Mouse (Mus musculus) MEL (cell line): ENCODE data around the gene Fcgr1. TPM values are rescaled to one million over a fixed set of nuclear protein-coding genes. Genes with fewer than 3 reads are reported as not detected.

Source experiments
- DNase-seq: peaks from one replicate; pipeline ENCODE4 v3.0.0; 2011; ENCODE audit warnings: low read depth, low spot score
- H3K27ac ChIP-seq: 2 replicates; pipeline ENCODE4 v1.5.1; 2012; ENCODE audit warnings: low read depth, mild to moderate bottlenecking, control low read depth, low read length, moderate library complexity; ENCODE audit not compliant: control insufficient read depth
- H3K27me3 ChIP-seq, 2 experiments: fragments of 150-350 bp in 1 of 2; sonication (generic) in 1 of 2; 2 replicates each; pipeline ENCODE4 v1.6.1; 2012; ENCODE audit warnings: low read length in 2 of 2, mild to moderate bottlenecking in 2 of 2, improper control_type of control experiment in 1 of 2, moderate library complexity in 1 of 2; ENCODE audit not compliant: insufficient read depth in 2 of 2, control insufficient read depth in 1 of 2
- H3K36me3 ChIP-seq, 2 experiments: 2 replicates each; pipeline ENCODE4 v1.6.1; 2012 to 2014; ENCODE audit warnings: low read length in 2 of 2, improper control_type of control experiment in 1 of 2, inconsistent platforms in 1 of 2, mild to moderate bottlenecking in 1 of 2; ENCODE audit not compliant: insufficient read depth in 2 of 2, control insufficient read depth in 1 of 2
- H3K4me1 ChIP-seq, 2 experiments: fragments of 150-350 bp in 1 of 2; sonication (generic) in 1 of 2; 2 replicates each; pipeline ENCODE4 v1.6.1; 2012; ENCODE audit warnings: low read length in 2 of 2, improper control_type of control experiment in 1 of 2, mild to moderate bottlenecking in 1 of 2; ENCODE audit not compliant: insufficient read depth in 2 of 2, control insufficient read depth in 1 of 2
- H3K4me3 ChIP-seq, 2 experiments: fragments of 150-350 bp in 1 of 2; sonication (generic) in 1 of 2; 2 replicates each; pipeline ENCODE4 v1.5.1; 2012; ENCODE audit warnings: low read depth in 2 of 2, low read length in 2 of 2, mild to moderate bottlenecking in 2 of 2, moderate library complexity in 2 of 2, control low read depth in 1 of 2, improper control_type of control experiment in 1 of 2; ENCODE audit not compliant: control insufficient read depth in 1 of 2, insufficient read depth in 1 of 2
- H3K79me2 ChIP-seq: 2 replicates; pipeline ENCODE4 v1.6.1; 2012; ENCODE audit warnings: mild to moderate bottlenecking, low read length, moderate library complexity; ENCODE audit not compliant: control insufficient read depth, poor library complexity, insufficient read depth
- H3K9ac ChIP-seq: 2 replicates; pipeline ENCODE4 v1.6.1; 2012; ENCODE audit warnings: low read depth, mild to moderate bottlenecking, control low read depth, low read length, moderate library complexity; ENCODE audit not compliant: control insufficient read depth, poor library complexity, severe bottlenecking
- H3K9me3 ChIP-seq: fragments of 150-350 bp; sonication (generic); replicated peaks from 2 replicates; pipeline ENCODE4 v1.6.1; 2012; ENCODE audit warnings: mild to moderate bottlenecking, low read length, improper control_type of control experiment, moderate library complexity; ENCODE audit not compliant: insufficient read depth
- CHD2 ChIP-seq: IDR thresholded peaks from 2 replicates; pipeline ENCODE4 v1.6.1; 2011; ENCODE audit warnings: low read length, improper control_type of control experiment
- CTCF ChIP-seq, 3 experiments: IDR thresholded peaks in 2 of 3; conservative IDR thresholded peaks in 1 of 3; 2 replicates each; pipeline ENCODE4 v1.5.1; 2011 to 2012; ENCODE audit warnings: low read length in 3 of 3, low read depth in 2 of 3, mild to moderate bottlenecking in 2 of 3, improper control_type of control experiment in 1 of 3, inconsistent platforms in 1 of 3, mixed read lengths in 1 of 3, moderate library complexity in 1 of 3; ENCODE audit not compliant: control insufficient read depth in 1 of 3, insufficient read depth in 1 of 3, poor library complexity in 1 of 3, severe bottlenecking in 1 of 3
- E2F4 ChIP-seq: IDR thresholded peaks from 2 replicates; pipeline ENCODE4 v1.6.1; 2011; ENCODE audit warnings: low read depth, low read length, improper control_type of control experiment, borderline replicate concordance
- HCFC1 ChIP-seq: IDR thresholded peaks from 2 replicates; pipeline ENCODE4 v1.6.1; 2012; ENCODE audit warnings: low read depth, mild to moderate bottlenecking, inconsistent platforms, low read length, improper control_type of control experiment, moderate library complexity
- MAFK ChIP-seq: IDR thresholded peaks from 2 replicates; pipeline ENCODE4 v1.6.1; 2011; ENCODE audit warnings: low read depth, mild to moderate bottlenecking, low read length, improper control_type of control experiment, borderline replicate concordance
- MAX ChIP-seq: IDR thresholded peaks from 2 replicates; pipeline ENCODE4 v1.6.1; 2011; ENCODE audit warnings: low read length, improper control_type of control experiment
- MAZ ChIP-seq: IDR thresholded peaks from 2 replicates; pipeline ENCODE4 v1.6.1; 2012; ENCODE audit warnings: low read depth, mild to moderate bottlenecking, inconsistent platforms, low read length, improper control_type of control experiment
- MEF2A ChIP-seq: IDR thresholded peaks from 2 replicates; pipeline ENCODE4 v1.6.1; 2014; ENCODE audit warnings: low read depth, mild to moderate bottlenecking, inconsistent platforms, low read length, improper control_type of control experiment; ENCODE audit not compliant: poor library complexity, insufficient replicate concordance, severe bottlenecking; ENCODE audit errors: extremely low read depth
- MXI1 ChIP-seq: IDR thresholded peaks from 2 replicates; pipeline ENCODE4 v1.6.1; 2011; ENCODE audit warnings: mild to moderate bottlenecking, low read depth, low read length, improper control_type of control experiment
- MYB ChIP-seq: IDR thresholded peaks from 2 replicates; pipeline ENCODE4 v1.6.1; 2011; ENCODE audit warnings: mild to moderate bottlenecking, low read depth, low read length, improper control_type of control experiment
- NELFE ChIP-seq: IDR thresholded peaks from 2 replicates; pipeline ENCODE4 v1.6.1; 2011; ENCODE audit warnings: low read depth, low read length, improper control_type of control experiment
- POLR2AphosphoS2 ChIP-seq: IDR thresholded peaks from 2 replicates; pipeline ENCODE4 v1.6.1; 2011; ENCODE audit warnings: low read length, improper control_type of control experiment
- POLR2AphosphoS5 ChIP-seq: IDR thresholded peaks from 2 replicates; pipeline ENCODE4 v1.6.1; 2012; ENCODE audit warnings: low read depth, borderline replicate concordance, mild to moderate bottlenecking, inconsistent platforms, low read length, moderate library complexity, mixed read lengths
- RCOR1 ChIP-seq: IDR thresholded peaks from 2 replicates; pipeline ENCODE4 v1.6.1; 2012; ENCODE audit warnings: low read depth, mild to moderate bottlenecking, inconsistent platforms, low read length, improper control_type of control experiment
- TBP ChIP-seq: IDR thresholded peaks from 2 replicates; pipeline ENCODE4 v1.8.0; 2011; ENCODE audit warnings: low read depth, low read length, improper control_type of control experiment
- polyA plus RNA-seq, 2 experiments: library from polyadenylated mRNA; stranded (reverse) in 1 of 2; unstranded in 1 of 2; fragments of >175 nt in 1 of 2; fragments of >200 nt in 1 of 2; gene quantifications; 2 replicates each; pipeline versions ENCODE4 v1.2.1 to v1.2.4; 2012; ENCODE audit warnings: low replicate concordance in 2 of 2, low read depth in 1 of 2; ENCODE audit not compliant: insufficient read length in 2 of 2, insufficient read depth in 1 of 2, missing spikeins in 1 of 2
- total RNA-seq: library from RNA; depleted of rRNA; stranded (reverse); fragments of 300-350 nt; gene quantifications from 2 replicates; pipeline ENCODE4 v1.2.3, GENCODE M21; 2012

Fcgr1 gene
- total and polyA plus RNA-seq, 3 experiments = 2.8 to 4.7 TPM; not detected in 1

DNA sequence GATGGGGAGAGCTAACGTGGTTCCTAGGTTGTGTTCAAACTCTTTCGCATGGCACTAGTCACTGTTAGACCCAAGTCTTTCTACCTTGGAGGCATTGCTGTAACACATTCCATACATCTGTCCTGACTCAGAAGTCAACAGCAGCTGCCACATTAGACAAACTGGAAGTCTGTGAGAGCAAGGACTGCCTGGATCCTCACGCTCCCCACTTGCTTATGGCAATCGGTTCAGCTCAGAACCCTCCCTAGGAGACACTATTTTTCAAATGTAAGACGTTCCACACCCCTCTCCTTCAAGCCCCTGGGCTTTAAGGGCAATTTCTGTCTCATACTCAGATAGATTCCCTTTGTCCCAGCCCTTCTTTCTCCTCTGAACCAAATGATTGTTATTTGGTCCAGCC lies 8.3 kb upstream of the Fcgr1 start:
- no peak for DNase-seq
- Histone ChIP-seq H3K4me3 (no peak overlapping the region), H3K36me3 (no peaks in the 10 kb centered on the region), H3K27me3 (no peaks in the 10 kb centered on the region)
- TF ChIP-seq TBP (no peak), POLR2AphosphoS2 (no peak)
- TF ChIP-seq, all 39 proteins: peak for 0
- Histone ChIP-seq H3K27ac (no peak overlapping the region), H3K9ac (no peak overlapping the region), H3K9me3 (no peaks in the 10 kb centered on the region), H3K4me1 (no peaks in the 10 kb centered on the region), H3K79me2 (no peaks in the 10 kb centered on the region)

DNA sequence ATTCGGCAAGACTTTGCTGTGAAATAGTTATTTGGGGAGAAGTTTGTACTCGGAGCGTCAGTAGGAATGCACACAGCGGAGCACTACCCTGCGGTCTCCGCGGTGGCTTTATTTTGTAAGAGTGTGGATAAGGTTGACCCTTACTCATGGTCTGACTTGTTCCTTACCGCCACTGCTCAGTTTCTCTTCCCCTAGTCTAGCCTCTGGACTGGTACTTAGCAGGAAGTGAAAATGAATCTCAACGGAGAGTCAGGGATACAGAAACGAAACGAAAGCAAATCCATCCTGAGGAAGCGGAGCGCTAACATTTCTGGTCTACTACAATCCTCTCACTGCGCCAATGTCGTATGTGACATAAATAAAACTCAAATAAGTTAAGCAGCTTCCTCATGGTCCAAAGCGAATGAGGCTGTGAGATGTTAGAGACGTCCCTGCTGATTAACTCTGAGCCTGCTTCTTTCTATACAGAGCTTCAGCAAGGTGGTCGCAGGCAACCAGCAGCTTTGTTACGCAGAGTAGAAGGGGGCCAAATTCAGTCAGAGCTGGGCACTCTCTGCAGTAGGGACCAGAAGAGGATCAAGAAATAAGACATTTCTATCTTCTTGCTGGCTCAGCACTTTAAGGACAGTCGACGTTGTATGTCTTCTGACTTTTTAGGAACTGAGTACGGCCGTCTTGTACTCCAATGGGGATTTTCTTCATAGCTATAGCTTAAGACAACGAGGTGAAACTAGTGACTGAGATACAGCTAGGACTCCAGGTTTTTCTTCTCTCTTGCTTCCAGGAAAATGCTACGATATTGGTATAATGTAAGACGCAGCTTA lies 7.1 kb upstream of the Fcgr1 start:
- Histone ChIP-seq H3K4me3 (no peak overlapping the region), H3K27me3 (no peaks in the 10 kb centered on the region), H3K27ac (no peak overlapping the region), H3K9ac (no peak overlapping the region)
- no peak for TF ChIP-seq HCFC1
- TF ChIP-seq MXI1 = no peak
- TF ChIP-seq TBP = no peak
- no peak for TF ChIP-seq RCOR1
- no peak for TF ChIP-seq E2F4
- 0 out of 6 replicates have a peak, but pooled peaks of 1 of the 3 experiments have one; percentile 2 for TF ChIP-seq CTCF (IDR thresholded peaks at IDR 0.05 in 2 of 3, conservative IDR thresholded peaks at IDR 0.05 in 1 of 3; ENCODE audit: control insufficient read depth in 1 of 3, insufficient read depth in 1 of 3, low read depth in 2 of 3, low read length in 3 of 3, poor library complexity in 1 of 3, severe bottlenecking in 1 of 3)
- TF ChIP-seq MAFK = peak; percentile 61; the same call in 1 of the 2 replicates
- TF ChIP-seq MAX = no peak
- TF ChIP-seq MEF2A = no peak
- no peak for TF ChIP-seq NELFE
- TF ChIP-seq, all 39 proteins: peak for 2
- Histone ChIP-seq H3K9me3 (no peaks in the 10 kb centered on the region), H3K36me3 (no peaks in the 10 kb centered on the region), H3K4me1 (no peaks in the 10 kb centered on the region), H3K79me2 (no peaks in the 10 kb centered on the region)
- no peak for DNase-seq

DNA sequence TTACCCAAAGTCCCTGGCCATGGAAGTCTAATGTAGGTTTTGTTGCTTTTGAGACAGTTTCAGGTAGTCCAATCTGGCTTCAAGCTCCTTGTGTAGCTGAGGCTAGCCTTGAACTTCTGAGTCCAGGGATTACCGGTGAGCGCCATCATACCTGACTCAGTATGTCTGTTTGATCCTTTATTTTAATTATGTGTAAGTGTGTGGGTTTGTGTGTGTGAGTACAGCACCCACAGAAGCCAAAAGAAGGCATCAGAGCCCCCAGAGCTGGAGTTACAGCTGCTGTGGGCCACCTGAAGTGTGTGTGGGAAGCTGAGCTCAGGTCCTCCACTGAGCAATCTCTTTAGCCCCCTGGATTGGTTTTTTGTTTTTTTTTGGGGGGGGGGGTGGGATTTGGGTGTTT lies 5.8 kb upstream of the Fcgr1 start:
- DNase-seq = no peak
- no peak overlapping the region for H3K27ac ChIP-seq
- H3K4me3 ChIP-seq = no peak overlapping the region
- H3K27me3 ChIP-seq = no peaks in the 10 kb centered on the region
- no peak overlapping the region for H3K9ac ChIP-seq
- TF ChIP-seq TBP (no peak), MYB (no peak), MAX (no peak), RCOR1 (no peak), MAZ (no peak), POLR2AphosphoS5 (no peak), CHD2 (no peak)
- H3K4me1 ChIP-seq = peaks cover 0 to 2% of the 10 kb centered on the region in 2 experiments; a peak in 1 of 4 replicates
- no peaks in the 10 kb centered on the region for H3K79me2 ChIP-seq
- peaks cover 0 to 2% of the 10 kb centered on the region in 2 experiments; a peak in 2 of 4 replicates for H3K36me3 ChIP-seq
- H3K9me3 ChIP-seq = no peaks in the 10 kb centered on the region
